Mouse (Mus musculus): ENCODE results near the gene Rab8b. TPM values are rescaled to one million over a fixed set of nuclear protein-coding genes. Genes with fewer than 3 reads are reported as not detected.

Rab8b gene
- polyA plus RNA-seq, 1 experiment from 2014 or later, result 27.6 TPM

DNA sequence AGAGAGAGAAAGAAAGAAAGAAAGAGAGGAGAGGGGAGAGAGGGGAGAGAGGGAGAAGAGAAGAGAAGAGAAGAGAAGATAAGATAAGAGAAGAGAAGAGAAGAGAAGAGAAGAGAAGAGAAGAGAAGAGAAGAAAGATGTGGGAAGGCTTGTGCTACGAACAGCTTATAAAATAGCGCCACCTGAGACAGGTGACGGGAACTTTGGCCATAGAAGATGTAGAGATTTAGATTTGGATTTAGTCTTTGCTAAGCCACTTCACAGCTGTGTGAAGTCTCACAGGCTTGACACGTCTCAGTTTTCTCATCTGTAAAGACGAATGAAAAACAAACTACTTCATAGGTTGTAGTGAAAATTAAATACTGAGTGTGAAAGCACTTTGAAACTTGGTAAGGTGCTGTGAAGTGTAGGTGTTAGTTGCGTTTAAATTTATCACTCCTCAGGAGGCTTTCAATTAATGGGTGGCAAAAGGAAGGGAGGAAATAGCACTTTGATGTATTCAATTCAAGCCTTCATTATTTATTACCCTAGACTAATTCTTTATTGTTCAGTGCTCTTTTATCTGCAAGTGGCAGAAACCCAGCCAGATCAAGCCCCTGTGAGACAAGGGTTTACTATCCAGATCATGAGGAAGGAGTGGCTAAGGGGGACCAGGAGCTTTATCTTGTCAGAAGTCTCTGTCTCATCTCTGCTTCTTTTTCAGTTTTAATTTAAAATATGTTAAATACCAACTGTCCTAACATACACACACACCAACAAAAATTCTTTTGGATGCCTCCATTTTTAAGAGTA, 1.2 kb upstream of the Rab8b start:
- H3K4me2 ChIP-seq (ENCODE audit: low read length), result peak overlapping the region; percentile 79
- DNase-seq (peak; percentile 33), ATAC-seq (ENCODE audit: low FRiP score, low TSS enrichment) (no peak)
- H3K36me3 ChIP-seq (ENCODE audit: control insufficient read depth, insufficient read depth, low read length), result no peaks in the 10 kb centered on the region
- H3K9ac ChIP-seq (replicated peaks; ENCODE audit: low read length), result no peak overlapping the region
- H3K4me1 ChIP-seq (ENCODE audit: control insufficient read depth, insufficient read depth, low read length), result peaks cover 12% of the 10 kb centered on the region
- no peak overlapping the region for H3K27ac ChIP-seq (replicated peaks; ENCODE audit: low read depth, low read length)
- no peaks in the 10 kb centered on the region for H3K9me3 ChIP-seq (ENCODE audit: control insufficient read depth, low read length)
- no peaks in the 10 kb centered on the region for H3K27me3 ChIP-seq (ENCODE audit: control insufficient read depth, insufficient read depth, low read length)
- WGBS, result 9% methylated on average over 6 of the region's 6 CpGs
- peak overlapping the region; percentile 93; the same call in 1 of the 2 replicates for H3K4me3 ChIP-seq (replicated peaks; ENCODE audit: low read depth, low read length)

DNA sequence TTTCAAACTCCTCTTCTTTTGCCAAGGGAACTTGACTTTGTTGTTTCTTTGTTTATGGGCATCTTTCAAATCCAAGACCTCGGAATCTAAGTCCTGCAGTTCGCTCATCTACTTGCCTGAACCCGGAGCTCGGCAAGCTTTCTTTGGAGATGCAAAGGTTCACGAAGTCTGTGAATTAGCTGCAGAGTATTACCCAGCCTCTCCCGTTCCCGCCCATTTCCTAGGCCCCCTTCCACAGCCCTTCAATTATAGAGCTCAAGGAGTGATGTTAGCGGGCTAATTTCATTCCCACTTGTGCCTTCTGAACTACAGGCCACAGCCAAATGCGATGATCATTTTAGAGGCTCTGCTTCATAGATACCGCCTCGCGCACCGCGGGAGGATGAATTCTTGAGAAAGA, 494 bp upstream of the Rab8b start:
- WGBS, result 2% methylated on average over 14 of the region's 14 CpGs
- peak; percentile 40 for ATAC-seq (ENCODE audit: low FRiP score, low TSS enrichment)
- no peaks in the 10 kb centered on the region for H3K27me3 ChIP-seq (ENCODE audit: control insufficient read depth, insufficient read depth, low read length)
- peak overlapping the region; percentile 79 for H3K27ac ChIP-seq (replicated peaks; ENCODE audit: low read depth, low read length)
- no peaks in the 10 kb centered on the region for H3K9me3 ChIP-seq (ENCODE audit: control insufficient read depth, low read length)
- peak overlapping the region; percentile 79 for H3K4me2 ChIP-seq (ENCODE audit: low read length)
- peak overlapping the region; percentile 48 for H3K9ac ChIP-seq (replicated peaks; ENCODE audit: low read length)
- H3K4me1 ChIP-seq (ENCODE audit: control insufficient read depth, insufficient read depth, low read length), result peaks cover 12% of the 10 kb centered on the region
- DNase-seq, result no peak
- peak overlapping the region; percentile 93 for H3K4me3 ChIP-seq (replicated peaks; ENCODE audit: low read depth, low read length)
- H3K36me3 ChIP-seq (ENCODE audit: control insufficient read depth, insufficient read depth, low read length), result no peaks in the 10 kb centered on the region

DNA sequence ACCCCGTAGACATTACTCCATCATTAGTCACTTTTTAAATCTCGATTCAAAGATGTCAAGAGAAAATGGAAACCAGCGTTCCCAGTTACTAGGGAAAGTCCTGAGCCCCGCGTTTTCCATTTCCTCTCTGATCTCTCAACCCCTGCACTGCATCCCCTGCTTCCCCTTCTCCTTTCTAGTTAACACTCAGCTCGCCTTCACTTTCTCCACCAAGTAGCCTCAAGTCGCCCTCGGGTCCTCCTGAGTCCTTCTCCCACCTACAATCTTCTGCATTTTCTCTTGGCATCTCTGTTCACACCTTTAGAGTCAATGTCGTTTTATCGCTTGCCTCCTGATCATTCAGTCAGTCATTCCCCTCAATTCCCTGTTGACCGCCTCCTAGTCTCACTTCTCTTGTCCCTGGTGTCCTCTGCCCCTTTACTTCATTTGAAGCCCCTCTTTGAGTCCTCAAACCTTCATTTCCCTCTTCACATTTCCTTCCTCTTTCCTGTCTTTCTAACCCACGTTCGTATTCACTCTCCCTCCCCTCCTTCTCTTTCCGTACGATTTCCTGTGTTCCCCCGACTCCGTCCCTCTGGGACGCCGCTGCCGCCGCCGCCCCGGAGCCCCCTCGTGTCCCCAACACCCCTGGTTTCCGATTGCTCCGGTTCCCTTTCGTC, 686 bp downstream of the Rab8b start:
- Histone ChIP-seq H3K4me2 (ENCODE audit: low read length) (peak overlapping the region; percentile 79), H3K4me1 (ENCODE audit: control insufficient read depth, insufficient read depth, low read length) (peaks cover 12% of the 10 kb centered on the region), H3K27ac (replicated peaks; ENCODE audit: low read depth, low read length) (peak overlapping the region; percentile 89), H3K27me3 (ENCODE audit: control insufficient read depth, insufficient read depth, low read length) (no peaks in the 10 kb centered on the region), H3K36me3 (ENCODE audit: control insufficient read depth, insufficient read depth, low read length) (no peaks in the 10 kb centered on the region), H3K9me3 (ENCODE audit: control insufficient read depth, low read length) (no peaks in the 10 kb centered on the region), H3K4me3 (replicated peaks; ENCODE audit: low read depth, low read length) (peak overlapping the region; percentile 93), H3K9ac (replicated peaks; ENCODE audit: low read length) (peak overlapping the region; percentile 93)
- ATAC-seq (ENCODE audit: low FRiP score, low TSS enrichment) (no peak), DNase-seq (no peak)
- WGBS, result 3% methylated on average over 27 of the region's 27 CpGs

DNA sequence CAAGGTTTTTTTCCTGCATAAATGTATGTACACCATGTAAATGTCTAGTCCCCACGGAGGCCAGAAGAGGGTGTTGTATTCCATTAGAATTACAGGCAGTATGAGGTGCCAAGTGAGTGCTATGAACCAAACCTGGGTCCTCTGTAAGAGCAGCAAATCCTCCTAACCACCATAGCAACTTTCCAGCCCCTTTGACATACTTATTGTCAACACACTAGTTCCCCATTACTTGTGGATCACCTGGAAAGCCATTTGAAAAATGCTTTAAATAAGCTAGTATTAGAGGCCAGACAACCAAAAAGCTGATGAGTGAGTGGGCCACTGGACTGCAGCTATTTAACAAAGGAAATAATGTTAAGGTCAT, 1.6 kb downstream of the Rab8b start:
- Histone ChIP-seq H3K4me2 (ENCODE audit: low read length) (peak overlapping the region; percentile 79), H3K9me3 (ENCODE audit: control insufficient read depth, low read length) (no peaks in the 10 kb centered on the region), H3K36me3 (ENCODE audit: control insufficient read depth, insufficient read depth, low read length) (no peaks in the 10 kb centered on the region), H3K4me3 (replicated peaks; ENCODE audit: low read depth, low read length) (peak overlapping the region; percentile 93; the same call in 1 of the 2 replicates), H3K9ac (replicated peaks; ENCODE audit: low read length) (no peak overlapping the region), H3K4me1 (ENCODE audit: control insufficient read depth, insufficient read depth, low read length) (peaks cover 12% of the 10 kb centered on the region), H3K27me3 (ENCODE audit: control insufficient read depth, insufficient read depth, low read length) (no peaks in the 10 kb centered on the region), H3K27ac (replicated peaks; ENCODE audit: low read depth, low read length) (no peak overlapping the region)
- ATAC-seq (ENCODE audit: low FRiP score, low TSS enrichment), result no peak
- WGBS, result 65% methylated on average over 1 of the region's 1 CpGs
- DNase-seq, result no peak

DNA sequence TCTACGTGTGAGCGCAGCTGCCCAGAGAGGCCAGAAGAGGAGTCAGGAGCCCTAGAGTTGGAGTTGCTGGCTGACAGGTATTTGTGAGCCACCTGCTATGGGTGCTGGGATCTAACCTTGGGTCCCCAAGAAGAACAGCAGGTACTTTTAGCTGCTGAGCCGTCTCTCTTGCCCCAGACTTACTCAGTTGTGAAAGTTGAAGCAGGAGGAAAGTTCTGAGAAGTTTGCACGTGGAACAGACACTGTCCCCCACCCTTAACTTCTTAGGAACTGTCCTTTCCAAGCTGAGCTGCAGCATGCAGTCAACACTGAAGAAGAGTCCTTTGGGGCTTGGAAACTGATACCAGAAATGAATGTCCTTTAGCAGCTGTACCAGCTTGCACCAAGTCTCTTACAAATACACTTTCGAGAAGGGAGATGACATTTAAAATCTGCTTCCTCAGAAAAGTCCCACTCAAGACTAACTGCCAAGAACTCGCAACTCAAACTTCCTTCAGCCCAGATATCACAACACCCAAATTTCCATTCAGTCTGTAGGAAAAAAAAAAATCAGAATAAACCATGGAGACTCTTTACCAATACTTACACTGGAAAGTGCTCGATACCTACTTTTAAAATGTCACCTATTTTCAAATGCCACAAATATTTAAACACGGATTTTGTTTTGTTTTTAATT, 2.1 kb downstream of the Rab8b start:
- Histone ChIP-seq H3K27ac (replicated peaks; ENCODE audit: low read depth, low read length) (no peak overlapping the region), H3K4me3 (replicated peaks; ENCODE audit: low read depth, low read length) (no peak overlapping the region), H3K9ac (replicated peaks; ENCODE audit: low read length) (no peak overlapping the region), H3K9me3 (ENCODE audit: control insufficient read depth, low read length) (no peaks in the 10 kb centered on the region), H3K36me3 (ENCODE audit: control insufficient read depth, insufficient read depth, low read length) (no peaks in the 10 kb centered on the region), H3K4me1 (ENCODE audit: control insufficient read depth, insufficient read depth, low read length) (peaks cover 12% of the 10 kb centered on the region), H3K27me3 (ENCODE audit: control insufficient read depth, insufficient read depth, low read length) (no peaks in the 10 kb centered on the region), H3K4me2 (ENCODE audit: low read length) (0 out of 2 replicates have a peak overlapping the region, but pooled peaks have one; percentile 2)
- no peak for DNase-seq
- no peak for ATAC-seq (ENCODE audit: low FRiP score, low TSS enrichment)
- WGBS, result 94% methylated on average over 8 of the region's 8 CpGs

DNA sequence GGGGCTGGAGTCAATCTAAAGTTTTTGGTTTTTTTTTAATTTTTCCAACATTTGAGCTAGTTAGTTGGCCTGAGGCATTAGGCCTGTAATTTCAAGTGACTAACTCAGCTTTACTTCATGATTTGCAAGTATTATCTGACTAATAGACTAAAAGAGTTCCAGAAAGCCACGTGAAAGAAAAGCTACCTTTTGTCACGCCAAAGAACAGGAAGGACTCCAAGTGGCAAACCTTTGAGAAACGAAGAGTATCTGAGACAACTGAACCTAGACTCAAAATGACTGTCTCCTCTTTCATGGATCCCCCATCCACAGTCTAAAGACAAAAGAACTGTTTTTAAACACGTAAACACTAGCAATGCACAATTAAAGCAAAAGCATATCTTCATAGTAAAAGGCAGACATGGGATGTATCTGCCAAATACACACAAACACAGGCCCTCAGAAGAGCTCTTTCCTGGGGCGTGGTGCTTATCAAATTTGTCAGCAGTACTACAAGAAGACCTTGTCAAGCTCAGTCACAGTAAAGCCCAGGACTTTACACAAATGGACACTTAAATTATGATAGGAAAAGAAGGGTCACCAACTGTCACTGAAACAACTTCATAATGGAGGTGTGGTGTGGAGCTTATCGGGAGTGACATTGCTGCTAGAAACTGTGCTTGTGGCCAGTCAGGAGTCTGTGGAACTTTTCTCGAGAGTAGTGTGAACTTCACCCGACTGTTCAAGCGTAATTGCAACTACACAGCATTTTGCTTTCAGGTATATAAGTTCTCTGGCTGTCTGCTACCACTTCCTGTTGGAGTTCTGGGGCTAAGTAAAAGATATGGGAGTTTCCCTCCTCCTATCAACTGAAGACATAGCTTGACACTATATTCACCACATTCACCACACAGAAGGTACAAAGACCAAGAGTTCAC, 3.4 kb downstream of the Rab8b start:
- H3K4me1 ChIP-seq (ENCODE audit: control insufficient read depth, insufficient read depth, low read length), result peaks cover 12% of the 10 kb centered on the region
- ATAC-seq (ENCODE audit: low FRiP score, low TSS enrichment), result no peak
- no peaks in the 10 kb centered on the region for H3K36me3 ChIP-seq (ENCODE audit: control insufficient read depth, insufficient read depth, low read length)
- H3K4me3 ChIP-seq (replicated peaks; ENCODE audit: low read depth, low read length), result no peak overlapping the region
- H3K9me3 ChIP-seq (ENCODE audit: control insufficient read depth, low read length), result no peaks in the 10 kb centered on the region
- H3K9ac ChIP-seq (replicated peaks; ENCODE audit: low read length), result no peak overlapping the region
- no peak overlapping the region for H3K27ac ChIP-seq (replicated peaks; ENCODE audit: low read depth, low read length)
- H3K4me2 ChIP-seq (ENCODE audit: low read length), result no peak overlapping the region
- WGBS, result 90% methylated on average over 9 of the region's 9 CpGs
- DNase-seq, result no peak
- no peaks in the 10 kb centered on the region for H3K27me3 ChIP-seq (ENCODE audit: control insufficient read depth, insufficient read depth, low read length)

DNA sequence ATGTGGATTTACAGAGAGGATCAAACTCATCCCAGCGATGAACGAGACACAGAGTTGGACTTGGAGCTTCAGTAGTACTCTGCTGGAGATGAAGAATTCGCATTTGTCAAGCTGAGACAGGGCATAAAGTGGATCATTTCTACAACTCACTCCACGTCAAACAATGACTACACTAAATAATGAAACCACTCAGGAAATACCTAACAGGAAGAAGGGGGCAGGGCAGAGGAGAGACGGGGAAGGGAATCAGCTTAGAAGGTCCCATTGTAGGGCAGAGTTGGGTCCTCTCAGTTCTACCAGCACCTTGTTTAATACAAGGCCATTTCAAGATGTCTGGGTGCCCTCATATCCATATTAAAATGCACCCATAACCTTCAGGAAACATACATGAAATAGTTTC, 4.1 kb downstream of the Rab8b start:
- Histone ChIP-seq H3K4me2 (ENCODE audit: low read length) (no peak overlapping the region), H3K36me3 (ENCODE audit: control insufficient read depth, insufficient read depth, low read length) (no peaks in the 10 kb centered on the region), H3K4me3 (replicated peaks; ENCODE audit: low read depth, low read length) (no peak overlapping the region), H3K27me3 (ENCODE audit: control insufficient read depth, insufficient read depth, low read length) (no peaks in the 10 kb centered on the region), H3K9me3 (ENCODE audit: control insufficient read depth, low read length) (no peaks in the 10 kb centered on the region), H3K4me1 (ENCODE audit: control insufficient read depth, insufficient read depth, low read length) (peaks cover 12% of the 10 kb centered on the region), H3K9ac (replicated peaks; ENCODE audit: low read length) (no peak overlapping the region), H3K27ac (replicated peaks; ENCODE audit: low read depth, low read length) (no peak overlapping the region)
- DNase-seq (no peak), ATAC-seq (ENCODE audit: low FRiP score, low TSS enrichment) (no peak)
- WGBS, result 91% methylated on average over 5 of the region's 5 CpGs

DNA sequence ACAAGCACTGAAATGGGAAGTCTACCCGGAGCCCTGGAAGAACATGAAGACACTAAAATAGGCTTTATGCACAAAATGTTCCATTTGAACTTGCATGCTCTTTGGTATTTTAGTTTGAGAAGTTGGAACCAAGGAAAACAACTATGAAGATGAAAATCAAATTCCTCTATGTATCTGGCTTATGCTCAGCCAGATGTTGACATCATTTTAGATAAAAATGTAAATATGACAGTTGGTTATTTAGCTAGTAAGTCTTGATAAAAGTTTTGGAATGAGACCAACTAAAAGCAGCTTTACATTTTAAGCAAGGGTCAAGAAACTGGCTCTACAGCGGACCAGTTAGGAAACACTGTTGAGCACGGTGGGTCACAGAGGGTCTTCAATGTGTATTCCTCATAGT, 4.9 kb downstream of the Rab8b start:
- Histone ChIP-seq H3K4me3 (replicated peaks; ENCODE audit: low read depth, low read length) (no peak overlapping the region), H3K4me2 (ENCODE audit: low read length) (no peak overlapping the region), H3K36me3 (ENCODE audit: control insufficient read depth, insufficient read depth, low read length) (no peaks in the 10 kb centered on the region), H3K9me3 (ENCODE audit: control insufficient read depth, low read length) (no peaks in the 10 kb centered on the region), H3K27ac (replicated peaks; ENCODE audit: low read depth, low read length) (no peak overlapping the region), H3K27me3 (ENCODE audit: control insufficient read depth, insufficient read depth, low read length) (no peaks in the 10 kb centered on the region), H3K4me1 (ENCODE audit: control insufficient read depth, insufficient read depth, low read length) (peaks cover 12% of the 10 kb centered on the region), H3K9ac (replicated peaks; ENCODE audit: low read length) (no peak overlapping the region)
- 100% methylated on average over 3 of the region's 3 CpGs for WGBS
- no peak for DNase-seq
- ATAC-seq (ENCODE audit: low FRiP score, low TSS enrichment), result no peak
